17 mouse cellular contexts compared by ENCODE assay signal in genomic region chr3:153674359-153674758, GRCm38 (mm10).
"Had no signal": no experiment of that assay in that cellular context is flagged by ENCODE, and none has a peak within 500 bp of the region (broad histone marks: within the 10 kb centered on the region; RNA-seq: fewer than 3 reads in every experiment).

No protein-coding gene starts in this region.

- H3K9ac ChIP-seq: forebrain, postnatal 0 days; hindbrain, embryonic 12.5 days; hindbrain, embryonic 15.5 days; kidney, embryonic 15.5 days; limb, embryonic 13.5 days; limb, embryonic 15.5 days; liver, embryonic 14.5 days had no signal

- H3K36me3 ChIP-seq: hindbrain, embryonic 12.5 days; hindbrain, embryonic 15.5 days; kidney, embryonic 15.5 days; limb, embryonic 13.5 days; limb, embryonic 15.5 days had no signal

- DNase-seq: forebrain, postnatal 0 days; gastrocnemius, postnatal 36 days; heart, adult 11 months; kidney, adult 11 months; kidney, adult 2 months; kidney, adult 9 months; kidney, postnatal 14 days; layer of hippocampus, adult 9-11 months; layer of hippocampus, postnatal 36 days had no signal

- H3K4me3 ChIP-seq: hindbrain, embryonic 12.5 days; hindbrain, embryonic 15.5 days; kidney, embryonic 15.5 days; limb, embryonic 13.5 days; limb, embryonic 15.5 days had no signal

- H3K9me3 ChIP-seq: hindbrain, embryonic 12.5 days; hindbrain, embryonic 15.5 days; kidney, embryonic 15.5 days; limb, embryonic 13.5 days; limb, embryonic 15.5 days had no signal

- H3K27me3 ChIP-seq: hindbrain, embryonic 15.5 days; kidney, embryonic 15.5 days; limb, embryonic 13.5 days; limb, embryonic 15.5 days had no signal

- H3K4me2 ChIP-seq: hindbrain, embryonic 12.5 days; kidney, embryonic 15.5 days; limb, embryonic 13.5 days; limb, embryonic 15.5 days had no signal

- H3K27ac ChIP-seq: hindbrain, embryonic 12.5 days; hindbrain, embryonic 15.5 days; hindbrain, postnatal 0 days; kidney, embryonic 15.5 days; kidney, postnatal 0 days; limb, embryonic 13.5 days; limb, embryonic 15.5 days; liver, embryonic 14.5 days had no signal
